Mouse (Mus musculus) ES-CJ7 (cell line): ENCODE data around the gene Acad10.
A peak's percentile ranks its signal among the peaks of the same experiment; 100 is the strongest.
"Not testable (repeated sequence)": the region's sequence is repeated elsewhere in the genome, so short reads cannot be mapped to it uniquely, and the experiment has no call there.

Experiments used
- DNase-seq: peaks from one replicate; pipeline ENCODE4 v3.0.0; 2011; ENCODE audit warnings: low read depth, low spot score

Gene Acad10

GRCm38 (mm10) chr5:121660059-121660896, at the start of gene Acad10, which contains the start of gene Brap:
TSS of gene Acad10 (minus strand) at chr5:121660514.
TSS of gene Brap (plus strand) at chr5:121660563.
- peak; percentile 88 for DNase-seq

GRCm38 (mm10) chr5:121704512-121705248, 44.4 kb upstream of the Acad10 start:
- DNase-seq = peak; percentile 62

GRCm38 (mm10) chr5:121703341-121703740, 43.0 kb upstream of the Acad10 start:
- DNase-seq = no peak

DNA sequence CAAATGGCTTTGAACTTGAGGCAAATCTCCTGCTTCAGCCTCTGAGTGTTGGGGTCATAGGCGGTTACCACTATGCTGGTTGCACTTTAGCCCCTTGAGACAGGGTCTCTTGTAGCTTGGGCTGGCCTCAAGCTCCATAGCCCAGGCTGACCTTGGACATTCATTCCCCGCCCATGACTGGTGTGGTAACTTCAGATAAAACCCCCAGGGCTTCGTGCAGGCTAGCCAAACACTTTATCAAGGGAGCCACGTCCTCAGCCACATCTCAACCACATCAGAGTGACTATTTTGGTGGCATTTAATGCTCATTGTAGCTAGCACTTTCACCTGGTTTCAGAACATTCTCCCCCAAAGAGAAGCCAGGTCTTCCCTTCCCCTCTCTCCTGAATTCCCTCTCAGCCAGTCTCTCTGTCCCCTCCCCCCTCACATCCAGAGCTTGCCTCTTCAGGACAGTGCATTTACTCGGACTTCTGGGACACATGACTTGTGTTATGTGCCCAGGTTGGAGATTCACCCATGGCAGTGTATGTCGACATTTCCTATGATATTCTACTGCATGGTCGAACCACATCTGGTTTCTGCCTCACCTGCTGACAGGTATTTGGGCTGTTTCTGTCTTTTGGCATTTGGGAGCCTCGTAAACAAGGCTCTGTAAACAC, 40.9 kb upstream of the Acad10 start:
- DNase-seq = no peak

GRCm38 (mm10) chr5:121700496-121700895, 40.2 kb upstream of the Acad10 start:
- no peak for DNase-seq

- no peak for DNase-seq
Measured at GRCm38 (mm10) chr5:121699891-121700290, 39.6 kb upstream of the Acad10 start.

GRCm38 (mm10) chr5:121696761-121697160, 36.4 kb upstream of the Acad10 start:
- no peak for DNase-seq

DNA sequence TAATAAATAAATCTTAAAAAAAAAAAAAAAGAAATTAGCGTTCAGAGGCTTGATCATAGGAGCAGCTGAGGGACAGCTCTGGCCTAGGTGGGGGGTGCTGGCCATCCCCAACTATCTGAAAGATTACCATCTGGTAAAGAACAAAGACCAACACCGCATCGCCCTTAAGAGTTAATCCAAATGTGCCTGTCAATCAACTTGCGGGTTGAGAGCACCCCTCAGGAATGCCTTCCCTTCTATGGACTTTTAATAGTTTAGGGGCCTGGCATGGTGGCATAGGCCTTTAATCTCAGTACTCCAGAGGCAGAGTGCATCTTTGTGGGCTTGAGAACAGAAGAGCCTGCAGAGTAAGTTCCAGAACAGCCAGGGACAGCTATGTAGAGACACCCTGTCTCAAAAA, 32.6 kb upstream of the Acad10 start:
- DNase-seq = no peak

- not testable (repeated sequence) for DNase-seq
Measured at GRCm38 (mm10) chr5:121691436-121691835, 31.1 kb upstream of the Acad10 start.

GRCm38 (mm10) chr5:121690482-121691211, 30.3 kb upstream of the Acad10 start:
- no peak for DNase-seq

DNA sequence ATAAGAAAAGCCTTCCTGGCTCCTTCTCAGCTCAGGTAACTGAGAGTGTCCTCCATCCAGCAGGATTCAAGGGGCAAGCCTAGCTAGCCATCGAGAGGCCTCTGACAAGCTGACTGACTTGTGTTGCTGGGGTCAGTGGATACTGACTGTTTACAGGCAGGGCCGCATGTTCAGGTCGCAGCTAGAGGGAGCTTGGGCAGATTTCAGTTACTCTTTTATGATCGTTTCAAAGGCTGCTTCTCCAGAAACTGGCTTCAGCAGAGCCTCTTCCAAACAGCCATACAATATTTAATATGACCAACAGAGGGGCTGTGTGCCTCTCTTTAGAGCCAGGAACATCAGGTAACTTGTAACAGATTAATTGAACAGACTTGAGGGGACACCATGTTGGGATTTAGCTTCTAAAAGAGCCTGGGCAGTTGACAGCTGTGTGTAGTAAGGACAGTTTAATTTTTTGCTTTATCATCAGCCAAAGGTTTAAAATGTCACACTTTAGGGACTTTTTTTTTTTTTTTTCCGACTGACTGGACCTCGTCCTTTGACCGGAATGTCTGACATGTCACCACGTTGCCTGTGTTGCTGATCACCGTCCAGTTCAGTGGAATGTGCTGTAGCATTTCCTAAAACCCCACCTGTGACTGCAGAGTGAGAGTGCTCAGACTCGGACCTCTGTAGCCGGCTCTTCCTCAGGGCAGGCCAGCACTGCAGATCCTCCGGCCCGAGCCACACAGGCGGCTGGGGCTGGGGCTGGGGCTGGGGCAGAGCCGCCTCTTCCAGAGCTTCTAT, 26.0 kb upstream of the Acad10 start:
- no peak for DNase-seq

DNA sequence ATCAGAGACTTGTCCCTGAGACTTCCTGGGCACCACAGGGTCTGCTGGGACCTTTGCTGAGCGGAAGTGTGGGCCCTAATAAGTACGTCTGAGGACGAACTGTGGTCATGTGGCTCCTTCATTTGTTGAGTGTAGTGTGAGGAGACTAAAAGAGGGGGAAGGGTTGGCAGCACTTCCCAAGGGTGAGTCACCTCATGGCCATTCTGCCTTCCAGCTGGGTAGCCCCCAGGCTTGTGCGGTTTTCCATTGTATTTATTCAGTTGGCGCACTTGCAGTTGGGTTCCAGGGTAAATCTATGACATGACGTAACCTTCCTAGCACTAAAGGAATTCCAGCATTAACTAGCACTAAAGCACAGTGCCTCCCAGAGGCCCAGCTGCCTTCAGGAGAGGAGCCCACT, 25.2 kb upstream of the Acad10 start:
- no peak for DNase-seq

- DNase-seq = no peak
Measured at GRCm38 (mm10) chr5:121682250-121682649, 21.9 kb upstream of the Acad10 start.

- DNase-seq = peak; percentile 75
Measured at GRCm38 (mm10) chr5:121670412-121670811, 10.1 kb upstream of the Acad10 start.

DNA sequence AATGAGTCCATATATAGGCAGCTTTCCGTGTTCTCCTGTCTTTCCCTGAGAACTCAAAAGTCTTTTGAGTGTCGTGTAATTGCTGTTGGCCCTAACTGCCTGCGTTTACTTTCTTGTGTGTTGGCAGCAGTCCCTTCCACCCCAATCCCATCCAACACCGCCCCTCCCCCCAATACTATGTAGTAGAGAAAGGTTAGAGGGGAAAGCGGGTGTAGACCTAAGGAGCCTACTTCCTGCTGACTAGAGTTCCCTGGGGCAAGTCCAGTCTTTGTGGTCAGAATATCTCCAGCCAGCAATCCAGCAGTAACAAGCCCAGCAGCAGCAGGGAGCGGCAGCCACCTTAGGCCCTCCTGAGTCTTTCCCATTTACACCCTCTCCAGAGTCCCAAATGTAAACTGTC, 8.1 kb upstream of the Acad10 start:
- no peak for DNase-seq

- DNase-seq = no peak
Measured at GRCm38 (mm10) chr5:121667067-121667466, 6.8 kb upstream of the Acad10 start.

- DNase-seq = no peak
Measured at GRCm38 (mm10) chr5:121664971-121665370, 4.7 kb upstream of the Acad10 start.

DNA sequence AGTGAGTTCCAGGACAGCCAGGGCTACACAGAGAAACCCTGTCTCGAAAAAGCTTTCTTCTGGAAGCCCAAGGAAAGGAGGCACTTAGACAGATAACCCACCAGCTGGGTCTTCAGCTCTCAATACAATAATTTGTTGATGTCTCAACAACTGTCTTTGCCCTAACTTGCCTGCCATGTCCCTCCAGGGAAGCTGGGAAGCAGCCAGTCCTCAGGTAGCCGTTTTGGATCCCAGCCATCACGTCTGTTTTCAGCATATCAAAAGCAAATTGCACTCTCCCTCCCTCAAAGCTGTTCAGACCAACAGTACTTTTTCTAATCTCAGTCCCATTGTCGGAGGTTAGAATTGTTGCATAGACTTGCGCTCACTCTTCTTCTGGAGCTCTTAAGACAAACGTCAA, 3.8 kb upstream of the Acad10 start:
- DNase-seq = no peak

- no peak for DNase-seq
Measured at GRCm38 (mm10) chr5:121663456-121663855, 3.1 kb upstream of the Acad10 start.

GRCm38 (mm10) chr5:121661494-121661893, 1.2 kb upstream of the Acad10 start:
- DNase-seq = no peak

GRCm38 (mm10) chr5:121660897-121661254, 562 bp upstream of the Acad10 start:
- no peak for DNase-seq
